Mouse (Mus musculus) embryonic facial prominence, embryonic 12.5 days (tissue): ENCODE results near the gene Rin3. TPM values are rescaled to one million over a fixed set of nuclear protein-coding genes. Genes with fewer than 3 reads are reported as not detected.
A peak's percentile ranks its signal among the peaks of the same experiment; 100 is the strongest.

Source experiments
- ATAC-seq: fragments of 200-750 bp; cut with Nextera tagmentation; 2 replicates; pipeline ENCODE4 v1.8.0; 2017; ENCODE audit not compliant: insufficient number of reproducible peaks, insufficient read depth, low FRiP score, low TSS enrichment
- H3K27ac ChIP-seq: fragments of 300-500 bp; sonication (generic); 2 replicates; pipeline ENCODE4 v1.5.1; 2016; ENCODE audit warnings: mild to moderate bottlenecking
- H3K27me3 ChIP-seq: fragments of 300-500 bp; sonication (generic); 2 replicates; pipeline ENCODE4 v1.6.1; 2016; ENCODE audit warnings: mild to moderate bottlenecking, moderate library complexity
- H3K36me3 ChIP-seq: fragments of 300-500 bp; sonication (generic); 2 replicates; pipeline ENCODE4 v1.6.1; 2016; ENCODE audit warnings: mild to moderate bottlenecking
- H3K4me1 ChIP-seq: fragments of 300-500 bp; sonication (generic); 2 replicates; pipeline ENCODE4 v1.6.1; 2016
- H3K4me2 ChIP-seq: fragments of 300-500 bp; sonication (generic); replicated peaks from 2 replicates; pipeline ENCODE4 v1.6.1; 2016; ENCODE audit warnings: mild to moderate bottlenecking, moderate library complexity
- H3K4me3 ChIP-seq: fragments of 300-500 bp; sonication (generic); 2 replicates; pipeline ENCODE4 v1.5.1; 2016; ENCODE audit warnings: mild to moderate bottlenecking
- H3K9ac ChIP-seq: fragments of 300-500 bp; sonication (generic); 2 replicates; pipeline ENCODE4 v1.6.1; 2016; ENCODE audit warnings: mild to moderate bottlenecking, moderate library complexity
- H3K9me3 ChIP-seq: fragments of 300-500 bp; sonication (generic); 2 replicates; pipeline ENCODE4 v1.6.1; 2016; ENCODE audit warnings: mild to moderate bottlenecking, moderate library complexity
- WGBS: fragments of 180-500 bp; shearing (Covaris S2); methylation state at CpG from one replicate; pipeline ENCODE4 v1.1.7; 2016; 5-methylcytosine and 5-hydroxymethylcytosine counted together
- polyA plus RNA-seq: library from polyadenylated mRNA; unstranded; fragments of >200 nt; fragmentation: Nextera tagmentation; extraction: Ambion mirVana; gene quantifications from 2 replicates; pipeline ENCODE4 v1.2.1, GENCODE M21; 2016

The Rin3 gene
- polyA plus RNA-seq, 1 experiment from 2014 or later, result 5.5 TPM

DNA sequence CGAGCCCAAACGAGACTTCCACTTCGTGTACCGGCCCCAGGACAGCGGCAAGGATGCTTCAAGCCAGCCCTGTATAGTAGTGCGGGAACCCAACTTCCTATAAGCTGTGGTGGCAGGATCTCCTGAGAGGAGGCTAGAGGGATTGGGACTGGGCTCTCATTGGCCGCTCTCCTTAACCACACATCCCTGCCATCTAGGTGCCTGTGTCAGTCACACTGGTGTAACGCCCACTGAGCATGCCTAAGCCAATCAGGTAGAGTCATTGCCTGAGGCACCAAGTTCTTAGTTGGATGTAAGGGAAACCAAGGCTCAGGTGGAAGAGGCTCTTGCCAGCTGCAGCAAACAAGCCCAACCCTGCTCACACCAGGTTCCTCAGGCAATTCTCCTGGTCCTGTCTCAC is 107.2 kb downstream of the Rin3 start:
- Histone ChIP-seq H3K4me3 (no peak overlapping the region), H3K27ac (no peak overlapping the region), H3K4me1 (no peaks in the 10 kb centered on the region), H3K36me3 (peaks cover 3% of the 10 kb centered on the region), H3K9ac (no peak overlapping the region), H3K4me2 (no peak overlapping the region), H3K9me3 (no peaks in the 10 kb centered on the region), H3K27me3 (no peaks in the 10 kb centered on the region)
- 34% methylated on average over 8 of the region's 8 CpGs for WGBS
- ATAC-seq, result 0 out of 2 replicates have a peak, but pooled peaks have one; percentile 50

DNA sequence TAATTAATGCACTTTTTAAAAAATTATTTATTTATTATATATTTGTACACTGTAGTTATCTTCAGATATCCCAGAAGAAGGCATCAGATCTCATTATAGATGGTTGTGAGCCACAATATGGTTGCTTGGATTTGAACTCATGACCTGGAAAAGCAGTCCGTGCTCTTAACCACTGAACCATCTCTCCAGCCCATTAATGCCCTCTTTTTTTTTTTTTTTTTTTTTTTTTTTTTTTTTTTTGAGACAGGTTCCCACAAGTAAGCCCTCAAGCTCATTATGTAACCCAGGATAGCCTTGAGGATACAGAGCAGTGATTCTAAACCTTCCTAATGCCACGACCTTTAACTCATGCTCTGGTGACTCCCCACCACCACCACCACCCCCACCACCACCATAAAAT is 108.3 kb downstream of the Rin3 start:
- H3K4me3 ChIP-seq, result no peak overlapping the region
- H3K4me1 ChIP-seq, result no peaks in the 10 kb centered on the region
- H3K27me3 ChIP-seq, result no peaks in the 10 kb centered on the region
- no peaks in the 10 kb centered on the region for H3K9me3 ChIP-seq
- no peak for ATAC-seq
- H3K36me3 ChIP-seq, result peaks cover 8% of the 10 kb centered on the region
- H3K9ac ChIP-seq, result no peak overlapping the region
- no peak overlapping the region for H3K27ac ChIP-seq
- no peak overlapping the region for H3K4me2 ChIP-seq
- 76% methylated on average over 2 of the region's 2 CpGs for WGBS

DNA sequence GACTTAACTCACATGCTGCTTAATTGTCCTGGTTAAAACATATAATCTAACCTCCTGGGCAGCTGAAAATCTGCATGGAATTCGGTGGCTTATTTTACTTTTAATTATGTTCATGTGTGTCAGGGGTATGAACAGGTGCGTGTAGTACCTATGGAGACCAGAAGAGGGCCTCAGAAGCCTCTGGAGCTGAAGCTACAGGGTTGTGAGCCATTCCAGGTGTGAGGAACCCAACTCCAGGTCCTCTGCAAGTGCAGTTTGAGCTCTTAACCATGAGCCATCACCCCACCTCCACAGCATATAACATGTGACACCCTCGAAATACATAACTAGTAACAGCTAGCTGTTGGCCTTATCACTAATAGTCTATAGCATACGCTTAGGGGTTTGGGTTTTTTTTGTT is 109.1 kb downstream of the Rin3 start:
- H3K4me2 ChIP-seq, result no peak overlapping the region
- WGBS, result 61% methylated on average over 4 of the region's 4 CpGs
- no peak overlapping the region for H3K4me3 ChIP-seq
- peaks cover 8% of the 10 kb centered on the region for H3K36me3 ChIP-seq
- no peak overlapping the region for H3K9ac ChIP-seq
- ATAC-seq, result no peak
- no peak overlapping the region for H3K27ac ChIP-seq
- H3K27me3 ChIP-seq, result no peaks in the 10 kb centered on the region
- H3K9me3 ChIP-seq, result no peaks in the 10 kb centered on the region
- H3K4me1 ChIP-seq, result no peaks in the 10 kb centered on the region

DNA sequence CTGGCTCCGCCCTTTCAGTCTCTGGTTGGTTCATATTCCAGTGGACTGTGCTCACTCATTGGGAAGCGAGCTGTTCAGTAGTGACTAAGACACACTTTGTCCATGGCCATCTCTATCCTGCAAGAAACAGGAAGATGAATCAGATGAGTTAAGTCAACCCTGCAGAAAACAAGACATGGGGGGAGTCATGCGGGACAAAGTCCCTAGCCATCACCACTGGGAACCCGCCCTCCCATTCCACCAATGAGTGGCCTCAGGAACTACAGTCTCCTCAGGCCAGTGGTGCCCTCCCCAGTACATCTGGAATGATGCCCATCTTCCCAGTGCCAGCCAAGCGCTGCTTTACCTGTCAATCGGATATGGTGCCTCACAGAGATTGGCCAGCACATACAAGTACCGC is 111.6 kb downstream of the Rin3 start:
- H3K4me1 ChIP-seq, result no peaks in the 10 kb centered on the region
- no peak overlapping the region for H3K9ac ChIP-seq
- no peak overlapping the region for H3K4me3 ChIP-seq
- H3K27me3 ChIP-seq, result no peaks in the 10 kb centered on the region
- H3K36me3 ChIP-seq, result peaks cover 20% of the 10 kb centered on the region
- H3K9me3 ChIP-seq, result no peaks in the 10 kb centered on the region
- H3K4me2 ChIP-seq, result no peak overlapping the region
- no peak for ATAC-seq
- H3K27ac ChIP-seq, result no peak overlapping the region
- 89% methylated on average over 7 of the region's 7 CpGs for WGBS

DNA sequence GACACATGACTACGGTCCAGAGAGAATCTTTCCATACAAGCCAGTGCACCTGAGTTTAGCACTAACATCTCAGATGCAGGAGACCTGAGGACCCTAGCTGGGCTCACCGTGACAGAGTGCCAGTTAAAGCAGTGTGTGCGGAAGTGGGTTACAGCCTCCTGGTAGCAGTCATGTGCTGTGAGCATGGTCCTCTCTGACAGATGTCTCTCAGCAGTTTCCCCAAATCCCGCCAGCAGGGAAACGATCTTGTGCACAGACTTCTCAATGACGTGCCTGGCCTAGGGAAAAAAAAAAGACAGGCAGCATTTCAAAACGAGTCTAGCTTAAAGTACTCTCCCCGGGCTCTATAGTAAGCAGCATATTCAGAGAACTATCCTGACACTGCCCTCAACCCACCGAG is 112.7 kb downstream of the Rin3 start:
- Histone ChIP-seq H3K36me3 (peaks cover 27% of the 10 kb centered on the region), H3K4me3 (no peak overlapping the region), H3K9me3 (no peaks in the 10 kb centered on the region), H3K9ac (no peak overlapping the region), H3K4me2 (no peak overlapping the region), H3K27me3 (no peaks in the 10 kb centered on the region), H3K4me1 (no peaks in the 10 kb centered on the region), H3K27ac (no peak overlapping the region)
- WGBS, result 75% methylated on average over 9 of the region's 9 CpGs
- no peak for ATAC-seq

DNA sequence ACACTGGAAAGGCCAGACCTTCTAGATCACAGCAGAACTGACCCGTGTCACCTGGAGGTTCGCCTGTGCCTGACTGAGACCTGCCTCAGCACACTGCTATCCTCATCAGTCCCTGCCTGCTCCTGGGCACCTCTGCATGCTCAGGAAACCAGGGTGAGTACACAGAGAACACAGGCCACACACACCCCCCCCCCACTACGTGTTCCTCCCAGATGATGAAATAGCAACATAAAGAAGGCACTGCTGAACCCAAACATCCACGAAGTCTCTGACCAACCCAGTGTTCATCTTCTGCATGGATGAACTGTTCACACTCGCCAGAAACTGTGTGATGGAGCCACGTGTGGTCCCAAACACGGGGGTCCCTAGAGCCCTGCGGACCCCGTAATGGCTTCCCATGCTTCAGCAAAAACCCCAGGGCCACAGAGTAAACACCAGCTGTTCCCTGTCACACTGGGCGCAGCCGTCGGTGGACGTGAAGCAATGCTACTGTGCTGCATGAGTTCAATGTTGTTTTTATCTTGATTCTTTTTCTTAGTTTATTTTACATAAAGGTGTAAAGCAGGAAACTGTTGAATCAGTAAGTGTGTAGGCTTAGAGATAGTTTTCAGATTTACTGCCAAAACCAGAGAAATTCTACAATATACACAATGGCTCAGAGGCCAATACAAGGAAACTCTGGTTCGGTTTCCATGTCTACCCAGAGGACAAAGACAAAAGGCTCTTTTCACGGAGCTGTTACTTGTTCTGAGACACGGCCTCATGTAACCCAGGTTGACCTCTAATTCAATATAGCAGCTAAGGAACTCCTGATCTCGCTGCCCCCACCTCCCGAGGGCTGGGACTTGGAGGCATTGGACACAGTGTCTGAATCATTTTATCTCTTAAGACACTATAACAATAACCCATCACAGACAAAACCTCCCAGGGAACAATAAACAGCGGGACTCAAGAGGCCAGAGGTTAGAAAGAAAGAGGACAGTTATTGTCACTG is 113.4 kb downstream of the Rin3 start:
- Histone ChIP-seq H3K27ac (no peak overlapping the region), H3K27me3 (no peaks in the 10 kb centered on the region), H3K4me2 (no peak overlapping the region), H3K9ac (no peak overlapping the region), H3K36me3 (peaks cover 34% of the 10 kb centered on the region), H3K4me1 (no peaks in the 10 kb centered on the region), H3K9me3 (no peaks in the 10 kb centered on the region), H3K4me3 (no peak overlapping the region)
- ATAC-seq, result no peak; the same call in 1 of the 2 replicates
- 46% methylated on average over 19 of the region's 19 CpGs for WGBS

DNA sequence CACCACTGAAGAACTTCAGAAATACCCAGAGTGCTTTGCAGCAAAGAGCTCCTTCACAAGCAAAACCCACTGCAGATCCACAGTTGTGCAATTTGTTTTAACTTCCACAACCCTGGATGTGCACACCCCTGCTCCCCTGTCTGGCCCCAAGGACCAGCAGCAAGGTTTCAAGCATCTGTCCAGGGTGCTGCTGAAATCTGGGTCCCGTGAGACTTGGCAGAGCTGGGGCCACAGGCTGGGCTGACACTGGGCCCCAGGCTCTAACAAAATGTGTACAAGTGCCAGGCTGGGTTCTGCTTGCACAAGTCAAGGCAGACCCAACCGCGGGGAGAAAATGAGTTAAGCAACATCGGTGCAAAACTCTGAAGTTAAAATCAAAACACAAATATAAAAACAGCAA is 115.7 kb downstream of the Rin3 start:
- H3K27ac ChIP-seq, result no peak overlapping the region
- 91% methylated on average over 4 of the region's 4 CpGs for WGBS
- H3K36me3 ChIP-seq, result peaks cover 45% of the 10 kb centered on the region

DNA sequence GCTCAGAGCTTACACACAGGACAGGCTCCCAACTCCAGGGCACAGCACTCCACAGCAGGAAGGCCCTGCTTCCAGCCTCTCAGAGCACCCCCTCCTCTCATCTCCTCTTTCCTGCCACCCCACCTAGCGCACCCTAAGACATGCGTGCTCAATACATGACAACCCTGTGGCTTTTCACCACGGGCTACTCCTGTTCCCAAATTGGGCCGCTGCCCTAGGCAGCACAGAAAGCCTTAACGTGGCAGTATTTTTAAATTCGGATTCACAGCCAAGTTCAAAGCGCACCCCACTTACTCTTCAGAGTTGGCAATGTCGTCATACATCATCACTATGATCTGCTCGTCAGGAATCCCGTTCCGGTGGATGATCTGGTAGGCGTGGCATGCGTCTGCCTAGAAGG is 130.3 kb downstream of the Rin3 start:
- H3K4me1 ChIP-seq, result 0 out of 2 replicates have a peak, but pooled peaks cover 4% of the 10 kb centered on the region
- no peak overlapping the region for H3K27ac ChIP-seq
- H3K27me3 ChIP-seq, result no peaks in the 10 kb centered on the region
- no peak overlapping the region for H3K4me3 ChIP-seq
- ATAC-seq, result no peak
- no peak overlapping the region for H3K4me2 ChIP-seq
- no peaks in the 10 kb centered on the region for H3K36me3 ChIP-seq
- no peaks in the 10 kb centered on the region for H3K9me3 ChIP-seq
- H3K9ac ChIP-seq, result no peak overlapping the region
- 91% methylated on average over 13 of the region's 13 CpGs for WGBS

More for the DNA sequence above, 115.7 kb downstream of the Rin3 start:
- no peaks in the 10 kb centered on the region for H3K27me3 ChIP-seq
- no peak overlapping the region for H3K4me2 ChIP-seq
- H3K9me3 ChIP-seq, result no peaks in the 10 kb centered on the region
- no peaks in the 10 kb centered on the region for H3K4me1 ChIP-seq
- H3K9ac ChIP-seq, result no peak overlapping the region
- ATAC-seq, result no peak
- H3K4me3 ChIP-seq, result no peak overlapping the region

DNA sequence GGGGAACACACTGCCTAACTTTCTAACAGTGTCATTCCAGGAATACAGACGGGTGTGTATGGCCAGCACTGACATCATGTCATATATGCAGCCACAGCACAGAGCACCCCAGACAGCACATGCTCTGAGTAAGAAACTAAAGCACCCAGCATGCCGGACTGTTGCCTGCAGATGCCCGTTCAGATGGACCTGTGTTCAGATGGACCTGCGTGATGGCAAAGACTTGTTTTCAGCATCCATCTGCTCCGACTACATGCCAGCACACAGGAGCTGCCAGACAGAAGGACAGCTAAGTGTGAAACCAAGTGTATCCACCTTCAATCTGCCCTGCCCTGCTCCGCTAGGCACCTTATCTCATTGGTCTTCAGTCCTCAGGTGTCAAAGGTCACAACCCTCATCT is 131.8 kb downstream of the Rin3 start:
- no peak overlapping the region for H3K9ac ChIP-seq
- ATAC-seq, result no peak
- WGBS, result 92% methylated on average over 6 of the region's 6 CpGs

DNA sequence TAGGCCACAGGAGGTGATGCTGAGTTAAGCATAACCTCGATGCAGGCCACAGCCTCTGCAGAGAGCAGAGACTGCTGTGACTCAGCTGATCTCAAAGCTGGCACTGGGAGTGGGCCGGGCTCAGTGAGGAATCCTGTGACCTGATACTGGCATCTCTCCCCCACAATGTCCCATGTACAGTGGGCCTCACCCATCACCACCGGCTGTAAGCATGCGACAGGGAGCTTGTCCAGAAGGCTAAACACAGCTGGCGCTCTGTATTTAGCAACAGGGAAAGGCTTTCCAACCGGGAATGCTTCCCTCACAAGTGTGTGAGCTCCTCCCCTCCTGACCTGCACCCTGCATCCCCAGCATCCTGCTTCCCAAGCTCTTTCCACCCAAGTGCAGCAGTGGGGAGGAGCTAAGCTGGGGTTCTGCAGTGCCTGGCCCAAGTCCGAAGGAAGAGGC is 133.6 kb downstream of the Rin3 start:
- no peak for ATAC-seq

More for the DNA sequence above, 131.8 kb downstream of the Rin3 start:
- Histone ChIP-seq H3K27ac (no peak overlapping the region), H3K4me1 (0 out of 2 replicates have a peak, but pooled peaks cover 4% of the 10 kb centered on the region), H3K9me3 (no peaks in the 10 kb centered on the region), H3K4me3 (no peak overlapping the region), H3K4me2 (no peak overlapping the region), H3K27me3 (no peaks in the 10 kb centered on the region), H3K36me3 (no peaks in the 10 kb centered on the region)

DNA sequence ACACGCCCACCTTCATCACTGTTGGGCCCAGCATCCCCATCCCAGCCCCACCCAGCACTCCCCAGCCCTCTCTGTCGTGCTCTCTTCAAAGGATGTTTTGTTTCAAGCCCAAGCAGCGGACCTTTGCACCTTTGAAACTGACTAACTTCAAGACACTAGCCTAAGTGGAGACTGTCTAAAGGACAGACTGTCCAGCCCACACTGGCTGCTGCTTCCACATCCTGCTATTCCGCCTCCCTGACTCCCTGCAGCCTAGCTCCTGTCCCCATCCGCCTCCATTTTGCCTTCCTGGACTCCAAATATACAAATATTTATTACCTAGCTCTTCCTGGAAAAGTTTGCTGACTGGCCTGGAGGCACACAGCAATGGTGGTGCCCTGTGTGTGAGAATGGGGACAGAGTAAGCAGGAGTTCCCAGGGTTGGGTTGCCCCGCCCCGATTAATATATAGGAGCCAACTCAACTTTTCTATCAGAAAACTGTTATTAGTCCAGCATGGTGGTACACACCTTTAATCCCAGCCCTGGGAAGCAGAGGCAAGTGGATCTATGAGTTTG is 134.2 kb downstream of the Rin3 start:
- Histone ChIP-seq H3K27ac (0 out of 2 replicates have a peak overlapping the region, but pooled peaks have one; percentile 3), H3K4me2 (no peak overlapping the region), H3K4me3 (no peak overlapping the region), H3K9me3 (no peaks in the 10 kb centered on the region), H3K27me3 (no peaks in the 10 kb centered on the region), H3K4me1 (0 out of 2 replicates have a peak, but pooled peaks cover 4% of the 10 kb centered on the region), H3K36me3 (0 out of 2 replicates have a peak, but pooled peaks cover under 1% of the 10 kb centered on the region), H3K9ac (no peak overlapping the region; the same call in 1 of the 2 replicates)
- no peak for ATAC-seq
- WGBS, result 74% methylated on average over 7 of the region's 7 CpGs

More for the DNA sequence above, 133.6 kb downstream of the Rin3 start:
- no peaks in the 10 kb centered on the region for H3K27me3 ChIP-seq
- H3K4me2 ChIP-seq, result no peak overlapping the region
- 0 out of 2 replicates have a peak, but pooled peaks cover 4% of the 10 kb centered on the region for H3K4me1 ChIP-seq
- H3K27ac ChIP-seq, result 0 out of 2 replicates have a peak overlapping the region, but pooled peaks have one; percentile 3
- no peak overlapping the region; the same call in 1 of the 2 replicates for H3K9ac ChIP-seq
- H3K9me3 ChIP-seq, result no peaks in the 10 kb centered on the region
- no peak overlapping the region for H3K4me3 ChIP-seq
- H3K36me3 ChIP-seq, result no peaks in the 10 kb centered on the region
- 48% methylated on average over 7 of the region's 7 CpGs for WGBS
